Mouse (Mus musculus) spleen, adult 18-20 months (tissue): Measurements from ENCODE around the gene Exoc6b.

ENCODE experiments used
- DNase-seq, 2 experiments: peaks; one replicate each; pipeline ENCODE4 v3.0.0; 2022; ENCODE audit warnings: mixed read lengths in 2 of 2

Gene Exoc6b

DNA sequence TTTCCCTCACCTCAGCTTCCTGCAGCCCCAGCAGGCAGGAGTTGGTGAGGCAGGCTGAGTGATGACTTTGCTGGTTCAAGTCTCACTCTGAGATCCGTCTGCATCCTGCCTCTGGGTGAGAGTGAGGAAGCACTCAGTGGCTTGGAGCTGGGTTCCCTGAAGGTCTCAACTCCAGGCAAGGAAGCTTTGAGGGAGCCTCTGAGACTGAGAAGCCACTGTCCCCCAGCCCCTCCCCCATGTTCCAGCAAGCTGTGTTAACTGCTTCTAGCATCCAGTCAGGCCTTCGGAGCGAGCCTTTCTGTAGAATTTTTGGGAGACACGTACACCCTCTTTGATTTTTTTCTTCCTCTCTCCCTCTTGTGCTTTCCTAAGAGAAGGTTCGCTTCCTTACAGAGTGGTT, 486.5 kb downstream of the Exoc6b start:
- DNase-seq, result no peak

DNA sequence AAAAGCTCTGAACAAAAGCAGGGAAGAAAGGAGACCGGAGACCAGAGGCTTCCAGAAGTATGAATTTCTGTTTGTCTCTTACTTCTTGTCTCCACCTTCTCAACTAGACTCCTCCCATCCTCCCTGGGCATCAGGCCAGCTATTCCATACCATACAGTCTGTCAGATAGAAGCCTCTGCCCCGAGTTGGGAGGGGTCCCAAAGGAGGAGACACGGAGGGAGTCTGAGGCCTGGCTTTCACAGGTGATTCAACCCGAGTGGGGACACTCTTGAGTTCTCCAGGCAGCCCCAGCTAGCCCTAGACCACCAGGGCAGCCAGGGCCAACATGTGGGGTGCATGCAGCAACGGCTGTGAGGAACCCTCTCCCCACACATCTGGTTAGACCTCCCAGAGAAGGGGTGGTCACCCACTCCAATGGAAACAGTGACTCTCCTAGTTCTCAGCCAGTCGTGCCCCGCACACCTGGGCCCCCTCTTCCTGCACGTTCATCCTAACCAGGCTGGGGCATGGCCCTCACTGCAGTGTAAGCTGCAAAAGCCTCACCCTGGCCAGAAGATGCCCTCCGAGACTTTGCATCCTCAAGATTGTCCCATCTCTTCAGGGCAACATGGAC, 487.4 kb downstream of the Exoc6b start:
- DNase-seq, result no peak

DNA sequence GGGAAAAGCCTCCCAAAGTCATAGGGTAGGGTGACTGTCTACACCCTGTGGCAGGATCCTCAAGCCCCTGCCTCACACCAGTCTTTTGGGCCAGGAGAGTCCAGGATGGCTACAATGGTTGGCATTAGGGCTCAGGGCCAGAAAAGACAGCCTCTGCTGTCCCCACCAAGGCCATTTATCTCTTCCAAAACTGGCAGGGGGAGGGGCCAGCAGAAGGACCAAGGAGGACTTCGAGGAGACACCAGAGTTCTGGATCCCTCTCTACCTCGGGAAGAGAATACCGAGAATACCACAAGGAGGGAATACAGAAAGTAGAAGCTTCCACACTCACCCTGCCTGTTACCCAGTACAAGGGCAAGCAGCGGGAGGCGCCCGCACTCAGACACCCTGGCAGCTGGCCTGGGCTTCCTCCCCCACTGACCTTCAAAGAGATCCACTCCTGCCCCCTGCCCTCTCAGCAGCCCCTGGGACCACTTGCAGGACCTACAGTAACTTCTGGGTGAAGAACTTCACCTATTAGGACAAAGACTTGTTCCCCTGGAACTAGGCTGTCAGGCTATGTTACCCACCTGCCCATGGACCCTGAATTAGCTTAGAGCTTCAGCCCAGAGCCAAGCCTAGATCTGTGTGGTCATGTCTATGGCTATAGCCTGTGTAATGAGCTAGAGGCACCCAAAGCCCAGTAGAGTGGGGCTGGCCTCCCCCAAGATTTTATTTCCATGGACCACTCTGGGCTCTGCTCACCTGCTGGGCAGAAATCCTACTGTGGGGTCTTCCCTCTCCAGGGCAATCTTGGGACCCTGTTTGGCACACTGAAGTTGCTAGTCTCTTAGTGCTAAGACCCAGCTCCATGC, 488.1 kb downstream of the Exoc6b start:
- DNase-seq, result no peak

DNA sequence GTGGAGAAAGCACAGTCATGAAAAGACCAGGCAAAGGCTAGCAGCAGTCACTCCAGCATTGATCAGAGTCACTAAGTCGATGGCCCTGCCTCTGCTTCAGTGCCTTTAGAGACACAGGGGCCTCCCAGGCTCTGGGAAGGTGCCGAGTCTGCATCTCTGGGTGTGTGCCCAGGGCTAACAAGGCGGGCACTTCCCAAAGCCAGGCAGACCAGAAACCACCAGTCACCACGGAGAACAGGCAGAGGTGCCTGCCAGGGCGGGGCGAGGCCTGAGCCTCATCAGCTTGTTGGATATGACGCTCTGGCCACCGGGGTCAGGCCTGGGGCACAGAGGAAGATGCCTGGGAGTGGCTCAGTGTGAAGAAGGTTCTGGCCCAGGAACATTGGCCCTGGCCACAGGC, 489.8 kb downstream of the Exoc6b start:
- DNase-seq, result no peak

DNA sequence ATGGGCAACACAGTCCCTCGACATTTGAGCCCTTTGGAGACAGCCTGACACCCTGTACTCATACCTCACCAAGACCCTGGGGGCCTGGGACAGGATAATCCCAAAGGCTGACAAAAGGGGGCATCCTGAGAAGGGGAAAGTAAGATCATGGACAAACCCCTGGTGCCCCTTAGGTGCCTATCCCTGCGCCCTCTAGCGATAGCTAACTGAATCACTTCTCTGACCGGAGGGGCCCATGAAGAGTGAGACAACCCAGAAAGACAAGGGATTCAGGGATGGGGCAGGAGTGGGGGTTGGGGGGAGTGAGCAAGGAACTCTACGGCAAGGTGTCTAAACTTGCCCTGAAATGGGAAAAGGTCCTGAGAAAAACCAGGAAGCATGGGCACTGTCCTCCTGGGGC, 490.4 kb downstream of the Exoc6b start:
- DNase-seq, result peak in 1 of 2 experiments; percentile 30

DNA sequence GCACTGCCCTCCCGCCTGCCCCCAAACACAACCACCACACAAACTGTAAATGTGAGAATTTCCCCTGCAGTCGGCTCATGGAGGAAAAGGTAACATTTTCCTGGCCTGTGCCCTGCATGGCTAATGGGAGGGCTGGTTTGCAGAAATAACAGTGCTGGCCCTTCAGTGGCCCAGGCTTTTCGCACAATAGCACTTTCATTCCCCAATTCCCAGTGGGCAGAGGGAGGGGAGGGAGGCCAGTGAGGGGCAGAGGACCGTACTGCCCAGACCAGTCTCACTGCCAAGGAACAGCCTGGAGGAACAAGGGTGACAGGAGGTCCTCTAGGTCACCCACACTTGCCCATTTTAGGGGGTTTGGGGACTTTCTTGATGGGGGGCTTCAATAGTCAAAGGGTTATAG, 491.4 kb downstream of the Exoc6b start:
- DNase-seq, result no peak

DNA sequence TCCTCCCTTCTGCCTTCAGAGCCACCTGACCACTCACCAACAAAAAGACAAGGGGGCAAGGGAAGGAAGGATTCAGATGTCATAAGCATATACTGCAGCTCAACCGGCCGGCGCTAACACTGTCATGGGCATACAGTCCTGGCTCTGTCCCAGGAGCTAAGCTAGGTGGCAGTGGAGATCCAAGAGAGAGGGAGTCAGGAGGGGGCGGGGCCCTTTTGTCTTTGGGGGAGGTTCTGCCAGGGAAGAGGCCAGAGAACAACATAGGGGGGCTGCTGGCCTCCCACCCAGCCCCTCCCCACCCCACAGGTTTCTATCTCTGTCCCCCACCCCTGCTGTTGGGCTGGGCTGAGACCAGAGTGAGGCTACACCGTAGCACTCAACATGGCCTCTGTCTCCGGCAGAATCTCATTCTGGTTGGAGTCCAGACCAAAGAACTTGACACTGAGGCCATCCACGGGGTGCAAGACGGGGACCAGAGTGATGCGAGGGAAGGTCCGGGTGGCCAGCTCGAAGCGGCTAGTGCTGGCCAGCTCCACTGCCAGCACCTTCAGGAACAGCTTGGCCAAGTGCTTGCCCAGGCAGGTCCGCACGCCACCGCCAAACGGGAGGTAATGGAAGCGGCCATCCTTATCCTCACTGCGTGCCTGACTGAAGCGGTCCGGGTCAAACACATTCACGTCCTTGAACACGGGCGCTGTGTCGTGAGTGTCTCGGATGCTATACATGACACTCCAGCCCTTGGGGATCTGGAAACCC, 495.2 kb downstream of the Exoc6b start:
- no peak for DNase-seq

DNA sequence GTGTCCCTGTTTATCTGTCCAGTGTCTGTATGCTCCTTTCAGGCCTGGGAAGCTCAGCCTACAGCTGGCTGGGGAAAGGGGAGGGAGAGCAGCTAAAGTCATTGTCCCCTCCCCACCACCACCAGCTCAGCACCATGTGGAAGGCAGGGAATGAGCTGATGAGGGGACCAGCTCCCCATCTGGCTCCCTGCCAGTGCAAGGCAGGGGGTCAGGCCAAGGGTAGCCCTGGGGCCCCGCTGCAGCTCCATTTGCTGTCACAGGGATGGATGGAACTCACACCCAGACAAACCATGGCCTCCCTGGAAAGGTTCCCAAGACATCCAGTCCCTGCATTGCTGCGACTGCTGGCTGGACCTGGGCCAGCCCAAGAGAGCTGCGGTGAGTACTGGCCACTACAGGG, 499.3 kb downstream of the Exoc6b start:
- DNase-seq, result no peak

DNA sequence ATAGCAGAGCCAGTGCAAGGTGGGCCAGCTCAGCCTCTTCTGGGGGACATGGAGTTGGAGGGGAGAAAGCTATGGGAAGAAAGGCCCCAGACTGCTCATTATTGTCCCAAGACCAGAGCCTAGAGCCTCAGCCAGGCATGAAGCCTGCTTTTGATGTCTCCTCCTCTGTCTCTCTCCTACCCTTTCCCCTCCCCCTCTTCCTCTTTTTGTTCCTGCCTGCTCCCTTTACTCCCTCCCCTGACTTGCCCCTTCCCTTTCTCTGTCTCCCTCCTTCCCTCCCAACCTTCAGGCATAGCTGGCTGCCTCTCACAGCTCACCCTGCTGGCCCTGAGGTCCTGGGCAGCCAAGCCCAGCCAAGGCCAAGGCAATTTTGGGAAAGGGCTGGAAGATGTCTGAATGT, 499.7 kb downstream of the Exoc6b start:
- no peak for DNase-seq

DNA sequence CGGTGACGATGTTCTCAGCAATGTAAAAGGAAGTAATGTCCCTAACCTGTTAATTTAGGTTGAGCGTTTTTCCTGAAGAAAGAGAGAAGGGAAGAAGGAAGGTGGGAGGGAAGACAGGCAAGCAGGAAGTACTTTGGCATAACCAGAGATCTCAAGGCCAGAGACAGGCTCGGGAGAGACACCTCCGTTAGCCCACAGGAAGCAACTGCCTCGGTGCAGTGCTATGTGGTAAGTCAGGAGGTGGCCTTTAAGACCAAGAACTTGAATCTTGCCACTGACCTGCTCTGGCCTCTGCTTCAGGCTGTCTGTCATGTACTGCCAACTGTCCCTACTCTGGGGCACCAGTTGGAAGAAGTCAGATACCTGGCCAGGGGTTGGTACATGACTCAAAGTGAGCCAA, 500.4 kb downstream of the Exoc6b start:
- no peak for DNase-seq
